Mouse (Mus musculus) heart, embryonic 16.5 days (tissue): Measurements from ENCODE around the gene Wwox. TPM values are rescaled to one million over a fixed set of nuclear protein-coding genes. Genes with fewer than 3 reads are reported as not detected.

ENCODE experiments used
- ATAC-seq: fragments of 200-750 bp; cut with Nextera tagmentation; replicated peaks from 2 replicates; pipeline ENCODE4 v1.8.0; 2017; ENCODE audit warnings: moderate number of reproducible peaks; ENCODE audit not compliant: insufficient read depth, low FRiP score; ENCODE audit errors: extremely low read depth
- H3K27ac ChIP-seq: fragments of 300-500 bp; sonication (generic); 2 replicates; pipeline ENCODE4 v1.5.1; 2014; ENCODE audit warnings: mild to moderate bottlenecking, low read length, control low read depth, moderate library complexity
- H3K27me3 ChIP-seq: fragments of 300-500 bp; sonication (generic); 2 replicates; pipeline ENCODE4 v1.6.1; 2014; ENCODE audit warnings: low read length, mixed read lengths; ENCODE audit not compliant: control insufficient read depth, insufficient read depth
- H3K36me3 ChIP-seq: fragments of 300-500 bp; sonication (generic); 2 replicates; pipeline ENCODE4 v1.6.1; 2014; ENCODE audit not compliant: control insufficient read depth, insufficient read depth
- H3K4me1 ChIP-seq: fragments of 300-500 bp; sonication (generic); 2 replicates; pipeline ENCODE4 v1.6.1; 2014; ENCODE audit warnings: low read length, mixed read lengths; ENCODE audit not compliant: control insufficient read depth, insufficient read depth
- H3K4me2 ChIP-seq: fragments of 300-500 bp; sonication (generic); 2 replicates; pipeline ENCODE4 v1.6.1; 2014; ENCODE audit warnings: low read depth, mild to moderate bottlenecking, control low read depth, low read length
- H3K4me3 ChIP-seq: fragments of 300-500 bp; sonication (generic); 2 replicates; pipeline ENCODE4 v1.5.1; 2014; ENCODE audit warnings: mild to moderate bottlenecking, control low read depth, low read length
- H3K9ac ChIP-seq: fragments of 300-500 bp; sonication (generic); 2 replicates; pipeline ENCODE4 v1.6.1; 2014; ENCODE audit warnings: low read length, control low read depth
- H3K9me3 ChIP-seq: fragments of 300-500 bp; sonication (generic); replicated peaks from 2 replicates; pipeline ENCODE4 v1.6.1; 2016; ENCODE audit warnings: low read length; ENCODE audit not compliant: control insufficient read depth
- WGBS: fragments of 180-500 bp; shearing (Covaris S2); extraction: QIAGEN DNeasy Blood & Tissue Kit; methylation state at CpG from one replicate; pipeline ENCODE4 v1.1.7; 2014; 5-methylcytosine and 5-hydroxymethylcytosine counted together
- polyA plus RNA-seq: library from polyadenylated mRNA; unstranded; fragments of >200 nt; fragmentation: Nextera tagmentation; extraction: Ambion mirVana; gene quantifications from 2 replicates; pipeline ENCODE4 v1.2.1, GENCODE M21; 2015

Wwox gene
- polyA plus RNA-seq, 1 experiment from 2014 or later: 12.8 TPM

- Histone ChIP-seq H3K9me3 (peaks cover 9% of the 10 kb centered on the region; the same call in 1 of the 2 replicates), H3K4me2 (no peak overlapping the region), H3K27ac (no peak overlapping the region), H3K4me1 (peaks cover 7% of the 10 kb centered on the region; the same call in 1 of the 2 replicates), H3K36me3 (no peaks in the 10 kb centered on the region), H3K9ac (no peak overlapping the region), H3K27me3 (no peaks in the 10 kb centered on the region), H3K4me3 (no peak overlapping the region)
- ATAC-seq: no peak
- 84% methylated on average over 8 of the region's 8 CpGs for WGBS
These were observed 702.2 kb downstream of the Wwox start for GRCm38 (mm10) chr8:115141614-115142013.

GRCm38 (mm10) chr8:115143530-115144320 lies 704.3 kb downstream of the Wwox start:
- no peaks in the 10 kb centered on the region for H3K36me3 ChIP-seq
- 59% methylated on average over 9 of the region's 9 CpGs for WGBS
- ATAC-seq: 0 out of 2 replicates have a peak, but pooled peaks have one; percentile 37
- H3K27ac ChIP-seq: no peak overlapping the region
- H3K4me3 ChIP-seq: no peak overlapping the region
- H3K9ac ChIP-seq: no peak overlapping the region
- no peak overlapping the region for H3K4me2 ChIP-seq
- H3K27me3 ChIP-seq: no peaks in the 10 kb centered on the region
- H3K4me1 ChIP-seq: peaks cover 7% of the 10 kb centered on the region; the same call in 1 of the 2 replicates
- H3K9me3 ChIP-seq: no peaks in the 10 kb centered on the region

GRCm38 (mm10) chr8:115147006-115147405 lies 707.6 kb downstream of the Wwox start:
- Histone ChIP-seq H3K4me1 (peaks cover 20% of the 10 kb centered on the region), H3K36me3 (no peaks in the 10 kb centered on the region), H3K9me3 (no peaks in the 10 kb centered on the region), H3K4me2 (no peak overlapping the region), H3K9ac (no peak overlapping the region), H3K27ac (no peak overlapping the region), H3K4me3 (no peak overlapping the region), H3K27me3 (no peaks in the 10 kb centered on the region)
- ATAC-seq: no peak
- 61% methylated on average over 9 of the region's 9 CpGs for WGBS

- no peak overlapping the region for H3K4me2 ChIP-seq
- WGBS: 38% methylated on average over 24 of the region's 24 CpGs
- no peaks in the 10 kb centered on the region for H3K36me3 ChIP-seq
- peak; percentile 67 for ATAC-seq
- H3K4me3 ChIP-seq: no peak overlapping the region
- H3K27me3 ChIP-seq: no peaks in the 10 kb centered on the region
- H3K9me3 ChIP-seq: no peaks in the 10 kb centered on the region
- H3K27ac ChIP-seq: peak overlapping the region; percentile 14; the same call in 1 of the 2 replicates
- no peak overlapping the region for H3K9ac ChIP-seq
- peaks cover 28% of the 10 kb centered on the region for H3K4me1 ChIP-seq
These were observed 711.1 kb downstream of the Wwox start for GRCm38 (mm10) chr8:115150446-115151109.

GRCm38 (mm10) chr8:115151416-115151815 lies 712.0 kb downstream of the Wwox start:
- H3K36me3 ChIP-seq: no peaks in the 10 kb centered on the region
- no peak for ATAC-seq
- WGBS: 24% methylated on average over 6 of the region's 6 CpGs
- 0 out of 2 replicates have a peak, but pooled peaks cover 2% of the 10 kb centered on the region for H3K27me3 ChIP-seq
- H3K4me1 ChIP-seq: peaks cover 28% of the 10 kb centered on the region
- no peaks in the 10 kb centered on the region for H3K9me3 ChIP-seq
- H3K27ac ChIP-seq: no peak overlapping the region; the same call in 1 of the 2 replicates
- H3K4me2 ChIP-seq: no peak overlapping the region
- H3K4me3 ChIP-seq: no peak overlapping the region
- H3K9ac ChIP-seq: no peak overlapping the region

- Histone ChIP-seq H3K9ac (peak overlapping the region; percentile 42; the same call in 1 of the 2 replicates), H3K27ac (0 out of 2 replicates have a peak overlapping the region, but pooled peaks have one; percentile 27), H3K27me3 (0 out of 2 replicates have a peak, but pooled peaks cover 2% of the 10 kb centered on the region), H3K9me3 (no peaks in the 10 kb centered on the region), H3K4me2 (peak overlapping the region; percentile 55), H3K4me1 (peaks cover 33% of the 10 kb centered on the region), H3K4me3 (no peak overlapping the region), H3K36me3 (no peaks in the 10 kb centered on the region)
- 26% methylated on average over 10 of the region's 10 CpGs for WGBS
- no peak for ATAC-seq
These were observed 714.6 kb downstream of the Wwox start for GRCm38 (mm10) chr8:115154096-115154495.

GRCm38 (mm10) chr8:115156142-115156541 lies 716.7 kb downstream of the Wwox start:
- no peaks in the 10 kb centered on the region for H3K9me3 ChIP-seq
- H3K4me2 ChIP-seq: no peak overlapping the region
- WGBS: 72% methylated on average over 8 of the region's 8 CpGs
- H3K9ac ChIP-seq: no peak overlapping the region
- ATAC-seq: no peak
- H3K4me3 ChIP-seq: no peak overlapping the region
- peaks cover 31% of the 10 kb centered on the region for H3K4me1 ChIP-seq
- no peaks in the 10 kb centered on the region for H3K36me3 ChIP-seq
- H3K27me3 ChIP-seq: 0 out of 2 replicates have a peak, but pooled peaks cover 2% of the 10 kb centered on the region
- no peak overlapping the region for H3K27ac ChIP-seq

GRCm38 (mm10) chr8:115157977-115158720 lies 718.7 kb downstream of the Wwox start:
- Histone ChIP-seq H3K9ac (no peak overlapping the region), H3K36me3 (no peaks in the 10 kb centered on the region), H3K27ac (no peak overlapping the region), H3K4me2 (no peak overlapping the region), H3K9me3 (no peaks in the 10 kb centered on the region), H3K4me1 (peaks cover 22% of the 10 kb centered on the region), H3K27me3 (0 out of 2 replicates have a peak, but pooled peaks cover 2% of the 10 kb centered on the region), H3K4me3 (no peak overlapping the region)
- WGBS: 73% methylated on average over 12 of the region's 12 CpGs
- ATAC-seq: no peak
